Mouse (Mus musculus) T-helper 17 cell (primary cell): ENCODE measurements around the gene D230025D16Rik.
"Not testable (repeated sequence)": the region's sequence is repeated elsewhere in the genome, so short reads cannot be mapped to it uniquely, and the experiment has no call there.

ENCODE experiments used
- in situ Hi-C, 2 experiments: fragments of 300-600 bp; cut with MboI, MseI; formaldehyde crosslinking; loops; 1 replicate in 1 of 2; 2 replicates in 1 of 2; pipeline ENCODE4 v1.15.1; 2025; ENCODE audit warnings: high pct_unique_total_duplicates in 2 of 2

D230025D16Rik gene

DNA sequence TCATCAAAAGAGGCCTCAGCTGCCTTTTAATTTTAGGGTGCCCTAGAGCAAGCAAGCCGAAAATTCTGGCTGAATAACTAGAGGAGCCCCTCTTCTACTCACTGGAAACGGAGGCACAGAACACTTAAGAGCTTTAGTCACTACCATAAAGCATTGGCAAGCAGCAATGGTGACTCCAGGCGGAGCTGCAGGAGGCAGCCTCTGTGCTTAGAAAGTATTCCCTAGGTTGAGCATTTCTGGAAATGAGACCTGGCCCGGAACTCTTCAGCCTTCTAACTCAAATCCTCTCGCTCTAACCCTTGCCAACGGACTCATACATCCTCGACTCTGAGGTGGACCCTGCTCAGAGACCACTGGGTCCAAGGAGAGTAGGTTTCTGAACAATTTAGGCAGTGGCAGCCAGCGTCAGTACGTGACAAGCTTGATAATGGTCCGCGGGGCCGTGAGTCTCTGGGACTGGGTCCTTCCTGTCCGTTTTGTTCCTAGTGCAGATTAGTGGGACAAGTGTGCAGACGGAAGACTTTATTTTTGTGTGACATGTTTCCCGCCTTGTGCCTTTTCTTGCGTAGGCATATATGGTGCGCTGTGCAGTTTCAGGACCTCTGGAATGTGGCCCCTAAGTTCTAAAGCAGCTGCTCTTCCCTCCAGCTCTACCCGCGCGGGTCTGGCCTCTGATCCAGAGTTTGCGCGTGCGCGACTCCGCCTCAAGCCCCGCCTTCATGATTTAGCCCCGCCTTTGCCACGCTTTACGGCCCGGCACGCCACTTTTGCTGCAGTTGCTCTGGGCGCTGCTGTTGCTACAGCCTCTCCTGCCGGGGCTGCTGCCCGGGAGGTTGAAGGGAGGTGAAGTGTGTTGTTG, at the start of gene D230025D16Rik:
D230025D16Rik (plus strand) TSS at position 733 of the 859 bp plus-strand sequence.
- in situ Hi-C loops: no loop called here

GRCm38 (mm10) chr8:105175287-105175686, 49.7 kb upstream of the D230025D16Rik start:
- in situ Hi-C loops: not testable (repeated sequence)

DNA sequence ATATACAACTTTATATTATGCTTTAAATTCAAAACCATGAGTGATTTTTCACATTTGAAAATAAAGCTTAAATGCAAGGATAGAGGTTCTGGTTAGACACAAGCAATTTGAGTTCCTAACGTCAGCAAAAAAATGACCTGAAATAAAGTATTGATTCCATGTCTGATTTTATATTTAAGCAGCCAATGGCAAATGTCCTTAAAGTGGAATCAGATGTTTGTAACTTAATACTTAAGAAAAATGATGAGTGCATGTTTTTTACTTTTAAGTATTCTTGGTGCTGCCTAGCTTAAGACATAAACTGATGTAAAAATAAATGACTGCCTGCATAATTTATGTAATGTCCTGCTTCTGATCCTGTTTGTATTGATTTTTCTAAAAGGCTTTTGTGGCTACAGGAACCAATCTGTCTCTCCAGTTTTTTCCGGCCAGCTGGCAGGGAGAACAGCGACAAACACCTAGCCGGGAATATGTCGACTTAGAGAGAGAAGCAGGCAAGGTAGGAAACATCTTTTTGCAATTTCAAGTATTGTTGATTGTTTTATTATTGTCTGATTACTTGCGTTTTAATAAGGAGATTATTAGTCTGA, 46.6 kb upstream of the D230025D16Rik start:
- in situ Hi-C loops: no loop called here

DNA sequence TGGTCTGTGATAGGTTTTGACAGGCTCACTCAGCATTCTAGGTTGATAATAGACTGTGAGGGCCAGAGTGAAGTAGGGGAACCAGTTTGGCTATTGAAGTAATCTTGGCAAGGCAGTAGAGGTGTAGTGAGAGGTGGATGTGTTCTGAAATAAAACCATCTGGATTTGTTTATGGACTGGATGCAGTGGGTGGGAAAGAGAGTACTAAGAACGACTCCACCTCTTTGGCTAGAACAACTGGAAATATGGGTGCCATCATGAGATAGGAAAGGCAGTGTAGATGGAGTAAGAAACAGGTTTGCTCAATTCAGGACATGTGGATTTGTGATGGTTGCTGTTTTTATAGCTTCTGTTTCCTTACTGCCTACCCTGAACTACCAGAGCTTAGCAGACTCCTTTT, 42.7 kb upstream of the D230025D16Rik start:
- in situ Hi-C loops: no loop called here

DNA sequence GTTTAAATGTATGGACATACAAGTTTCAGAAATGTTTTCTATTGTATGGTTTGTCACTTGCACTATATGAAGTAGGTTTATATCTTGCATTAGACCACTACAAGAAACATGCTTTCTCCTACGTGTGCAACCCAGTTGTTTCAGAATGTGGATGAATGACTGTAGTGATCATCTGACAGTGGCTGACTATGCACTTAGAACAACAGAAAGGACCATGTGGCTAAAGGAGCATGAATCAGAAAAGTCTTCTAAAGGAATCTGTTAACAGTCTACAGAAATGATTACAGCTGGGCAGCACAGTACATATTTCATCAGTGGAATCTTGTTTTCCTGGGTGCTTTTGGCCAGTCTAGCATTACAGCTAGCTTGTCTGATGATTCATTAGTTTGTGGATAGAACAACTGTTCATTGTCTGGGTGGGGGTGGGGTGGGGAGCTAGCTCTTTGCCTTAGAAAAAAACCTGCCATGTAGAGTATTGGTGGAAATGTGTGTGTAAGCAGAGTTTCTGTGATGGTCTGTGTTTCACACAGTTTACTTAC, 38.4 kb upstream of the D230025D16Rik start:
- in situ Hi-C loops: no loop called here

- in situ Hi-C loops: no loop called here
These were observed 32.8 kb upstream of the D230025D16Rik start for GRCm38 (mm10) chr8:105192182-105192581.

DNA sequence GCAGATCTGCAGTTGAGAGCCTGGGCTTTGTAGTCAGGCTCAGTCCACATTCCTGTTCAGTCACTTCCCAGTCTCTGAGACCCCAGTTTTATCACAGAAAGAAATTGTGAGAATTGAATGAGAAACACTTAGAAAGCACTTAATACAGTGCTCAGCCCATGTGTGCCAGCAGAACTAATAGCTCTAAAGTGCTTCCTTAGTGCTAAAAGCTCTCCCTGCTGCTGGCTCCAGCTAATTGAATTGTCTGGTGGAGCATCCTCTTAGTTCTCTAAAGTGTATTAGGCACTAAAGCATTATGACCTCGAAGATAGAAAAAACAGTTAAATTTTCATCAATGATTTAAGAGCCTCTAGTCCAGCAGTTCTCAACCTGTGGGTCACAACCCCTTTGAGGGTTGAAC, 19.2 kb upstream of the D230025D16Rik start:
- in situ Hi-C loops: no loop called here

GRCm38 (mm10) chr8:105206766-105207275, 18.1 kb upstream of the D230025D16Rik start:
- in situ Hi-C loops: no loop called here

DNA sequence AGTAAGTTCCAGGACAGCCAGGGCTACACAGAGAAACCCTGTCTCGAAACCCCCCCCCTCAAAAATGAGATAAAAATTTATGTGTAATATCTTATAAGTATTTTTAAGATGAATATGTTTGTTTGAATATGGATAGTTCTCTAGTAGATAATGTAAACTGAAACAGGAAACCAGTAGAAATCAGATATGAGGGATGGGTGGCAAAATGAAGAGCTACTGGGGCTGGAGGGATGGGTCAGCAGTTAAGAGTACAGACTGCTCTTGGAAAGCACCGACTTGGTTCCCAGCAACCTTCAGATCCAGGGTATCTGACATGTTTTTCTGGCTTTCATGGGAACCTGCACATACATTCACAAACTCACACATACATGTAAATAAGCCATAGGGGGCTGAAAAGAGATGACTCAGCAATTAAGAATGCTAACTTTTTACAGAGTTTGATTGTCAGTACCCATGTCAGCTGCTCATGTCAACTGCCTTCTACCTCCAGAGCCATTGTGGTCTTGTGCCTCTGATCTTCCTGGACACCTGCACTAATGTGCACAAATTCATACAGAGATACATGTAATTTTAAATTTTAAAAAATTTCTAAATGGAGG, 17.2 kb upstream of the D230025D16Rik start:
- in situ Hi-C loops: no loop called here

DNA sequence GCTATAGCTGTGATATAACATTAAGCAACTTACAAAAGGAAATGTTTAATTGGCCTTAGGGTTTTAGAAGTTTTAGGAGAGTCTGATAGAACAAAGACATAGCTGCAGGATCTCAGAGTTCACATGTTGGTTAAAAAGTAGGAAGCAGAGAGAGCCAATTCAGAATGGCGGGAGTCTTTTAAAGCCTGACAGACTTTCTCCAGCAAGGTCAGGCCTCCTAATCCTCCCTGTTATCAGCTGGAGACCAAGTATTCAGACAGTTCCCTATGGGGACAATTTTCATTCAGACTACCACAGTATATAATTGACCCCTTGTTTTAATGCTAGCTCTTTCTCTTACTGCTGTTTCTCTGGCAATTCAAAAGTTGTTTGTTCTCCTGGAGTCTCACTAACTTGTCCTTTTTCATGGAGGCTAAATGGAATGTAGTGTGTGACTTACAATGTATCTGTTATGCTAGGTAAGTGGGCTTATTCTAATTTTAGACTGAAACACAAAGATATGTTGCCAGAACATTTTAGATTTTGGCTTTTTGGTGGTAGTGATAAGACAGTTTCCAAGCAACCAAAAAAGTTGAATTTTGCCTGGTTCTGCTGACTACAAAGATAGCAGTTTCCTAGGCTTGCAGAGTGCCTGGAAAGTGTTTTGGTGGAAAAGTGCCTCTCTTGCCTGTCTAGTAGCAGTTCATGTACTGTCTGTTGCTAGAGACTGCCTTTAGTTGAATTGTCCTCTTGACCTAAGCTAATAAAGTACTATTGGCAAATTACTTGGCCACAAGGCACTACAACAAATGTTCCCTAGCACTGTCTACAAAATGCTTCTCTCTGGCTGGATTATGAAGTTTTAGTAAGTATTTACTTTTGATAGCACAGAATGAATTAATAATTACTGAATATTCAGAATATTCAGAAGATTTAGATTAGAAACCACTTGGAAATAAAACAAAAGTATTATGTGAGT, 15.5 kb upstream of the D230025D16Rik start:
- in situ Hi-C loops: loop anchor here (5.0 to 10.0 kb wide), 2 partner anchors 65 to 82 kb away; no protein-coding TSS in a partner anchor

GRCm38 (mm10) chr8:105214104-105214503, 10.8 kb upstream of the D230025D16Rik start:
- in situ Hi-C loops: loop anchor here (5.0 to 10.0 kb wide), 2 partner anchors 69 to 87 kb away; no protein-coding TSS in a partner anchor

- in situ Hi-C loops: loop anchor here in 1 of 2 experiments (10.0 kb wide), 1 partner anchor 73 kb away; no protein-coding TSS in a partner anchor
These were observed 6.9 kb upstream of the D230025D16Rik start for GRCm38 (mm10) chr8:105217926-105218522.

- in situ Hi-C loops: no loop called here
These were observed 1.1 kb upstream of the D230025D16Rik start for GRCm38 (mm10) chr8:105223850-105224249.

DNA sequence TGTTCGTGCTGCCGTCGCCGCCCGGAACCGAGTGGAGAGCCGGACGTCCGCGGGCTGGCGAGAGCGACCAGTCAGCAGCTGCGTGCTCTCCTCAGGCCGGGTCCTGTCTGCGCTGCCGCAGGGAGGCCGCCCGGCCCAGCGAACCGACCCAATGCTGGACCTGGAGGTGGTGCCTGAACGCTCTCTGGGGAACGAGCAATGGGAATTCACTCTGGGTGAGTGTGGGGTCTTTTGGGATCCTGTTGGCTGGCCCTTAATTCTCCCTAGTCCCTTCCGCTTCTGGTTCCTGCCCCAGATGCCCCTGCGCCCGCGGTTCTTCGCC, 288 bp downstream of the D230025D16Rik start:
- in situ Hi-C loops: no loop called here

- in situ Hi-C loops: no loop called here
These were observed 972 bp downstream of the D230025D16Rik start for GRCm38 (mm10) chr8:105225917-105226316.

DNA sequence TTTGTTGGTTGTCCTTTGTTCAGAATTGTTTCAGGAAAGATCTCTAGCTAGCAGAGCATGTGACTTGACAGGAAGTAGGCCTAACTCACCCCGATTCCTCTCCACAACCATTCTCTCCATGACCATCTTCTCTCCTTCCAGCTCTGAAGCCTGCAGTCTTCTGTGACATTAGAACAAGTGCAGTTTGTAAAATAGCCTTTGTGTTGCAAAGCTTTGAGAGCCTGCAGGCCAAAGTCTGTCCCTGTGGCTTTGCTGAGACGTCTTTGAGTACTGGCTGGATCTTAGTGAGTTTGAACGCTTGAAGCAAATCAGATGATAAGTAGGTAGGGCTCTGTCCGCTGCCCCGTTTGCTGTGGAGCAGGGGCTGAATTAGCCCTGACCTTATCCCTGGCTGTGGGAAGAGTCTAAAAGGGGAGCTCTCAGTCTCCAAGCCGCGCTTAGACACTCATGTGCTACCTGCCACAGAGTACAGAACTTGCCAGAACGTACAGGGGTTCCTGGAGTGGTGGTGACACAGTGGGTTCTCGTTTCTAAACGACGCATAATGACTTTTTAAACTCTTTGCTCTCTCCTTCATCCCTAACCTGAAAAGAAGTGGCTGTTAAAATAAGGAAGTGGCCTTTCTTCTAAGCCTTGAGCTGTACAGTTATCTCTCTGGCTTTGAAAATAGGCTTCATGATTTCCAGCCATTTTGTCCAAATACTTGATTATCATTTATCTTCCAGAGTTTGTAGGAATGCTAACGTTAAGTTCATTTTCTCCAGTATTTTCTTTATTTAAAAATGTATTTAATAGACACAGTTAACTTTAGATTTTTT, 6.8 kb downstream of the D230025D16Rik start:
- in situ Hi-C loops: no loop called here

GRCm38 (mm10) chr8:105232321-105232693, 7.4 kb downstream of the D230025D16Rik start:
- in situ Hi-C loops: not testable (repeated sequence)

GRCm38 (mm10) chr8:105233126-105233935, 8.4 kb downstream of the D230025D16Rik start:
- in situ Hi-C loops: no loop called here

DNA sequence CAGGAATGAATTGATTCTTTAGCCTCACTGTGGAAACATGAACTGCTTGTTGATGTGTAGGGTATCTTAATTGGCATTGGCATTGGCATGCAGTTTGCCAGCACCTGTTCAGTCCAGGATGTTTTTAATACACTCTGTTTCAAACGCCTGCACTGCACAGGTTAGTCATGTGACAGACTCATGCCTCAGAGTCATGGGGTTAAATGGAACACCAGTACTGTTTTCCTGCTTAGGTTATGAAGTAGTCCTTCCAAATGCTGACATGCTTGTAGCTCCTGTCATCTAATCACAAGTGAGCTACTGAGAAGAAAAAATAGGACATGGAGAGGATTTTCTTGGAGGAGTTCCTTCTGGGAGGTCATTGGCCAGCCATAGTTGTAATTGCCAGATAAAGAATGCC, 10.3 kb downstream of the D230025D16Rik start:
- in situ Hi-C loops: no loop called here
